Mouse (Mus musculus) forebrain, embryonic 15.5 days (tissue): ENCODE data around the gene Rcan2. TPM values are rescaled to one million over a fixed set of nuclear protein-coding genes. Genes with fewer than 3 reads are reported as not detected.

Source experiments
- ATAC-seq: fragments of 200-750 bp; cut with Nextera tagmentation; replicated peaks from 2 replicates; pipeline ENCODE4 v1.8.0; 2017; ENCODE audit warnings: mild to moderate bottlenecking, moderate TSS enrichment, moderate library complexity
- H3K27ac ChIP-seq: fragments of 300-500 bp; sonication (generic); replicated peaks from 2 replicates; pipeline ENCODE4 v1.5.1; 2015; ENCODE audit warnings: mild to moderate bottlenecking, inconsistent platforms
- H3K27me3 ChIP-seq: fragments of 300-500 bp; sonication (generic); 2 replicates; pipeline ENCODE4 v1.6.1; 2015; ENCODE audit warnings: inconsistent platforms
- H3K36me3 ChIP-seq: fragments of 300-500 bp; sonication (generic); 2 replicates; pipeline ENCODE4 v1.6.1; 2015; ENCODE audit warnings: mild to moderate bottlenecking, inconsistent platforms
- H3K4me1 ChIP-seq: fragments of 300-500 bp; sonication (generic); 2 replicates; pipeline ENCODE4 v1.6.1; 2015; ENCODE audit warnings: inconsistent platforms
- H3K4me2 ChIP-seq: fragments of 300-500 bp; sonication (generic); replicated peaks from 2 replicates; pipeline ENCODE4 v1.6.1; 2015; ENCODE audit warnings: mild to moderate bottlenecking, inconsistent platforms
- H3K4me3 ChIP-seq: fragments of 300-500 bp; sonication (generic); 2 replicates; pipeline ENCODE4 v1.5.1; 2015; ENCODE audit warnings: mild to moderate bottlenecking, inconsistent platforms
- H3K9ac ChIP-seq: fragments of 300-500 bp; sonication (generic); replicated peaks from 2 replicates; pipeline ENCODE4 v1.6.1; 2015; ENCODE audit warnings: mild to moderate bottlenecking, inconsistent platforms
- H3K9me3 ChIP-seq: fragments of 300-500 bp; sonication (generic); 2 replicates; pipeline ENCODE4 v1.6.1; 2016; ENCODE audit warnings: inconsistent platforms
- WGBS: fragments of 180-500 bp; shearing (Covaris S2); methylation state at CpG from one replicate; pipeline ENCODE4 v1.1.7; 2015; ENCODE audit warnings: mixed read lengths; 5-methylcytosine and 5-hydroxymethylcytosine counted together
- polyA plus RNA-seq: library from polyadenylated mRNA; unstranded; fragments of >200 nt; fragmentation: Nextera tagmentation; extraction: Ambion mirVana; gene quantifications from 2 replicates; pipeline ENCODE4 v1.2.1, GENCODE M21; 2015

The Rcan2 gene
- polyA plus RNA-seq, 1 experiment from 2014 or later, result 30.1 TPM

- 76% methylated on average over 5 of the region's 5 CpGs for WGBS
- H3K4me2 ChIP-seq, result no peak overlapping the region
- H3K9me3 ChIP-seq, result no peaks in the 10 kb centered on the region
- H3K27me3 ChIP-seq, result no peaks in the 10 kb centered on the region
- no peaks in the 10 kb centered on the region for H3K36me3 ChIP-seq
- H3K4me1 ChIP-seq, result peaks cover 28% of the 10 kb centered on the region
- H3K4me3 ChIP-seq, result no peak overlapping the region
- no peak for ATAC-seq
- no peak overlapping the region for H3K27ac ChIP-seq
- no peak overlapping the region for H3K9ac ChIP-seq
These were observed 228.5 kb downstream of the Rcan2 start for GRCm38 (mm10) chr17:44029616-44030015.

- Histone ChIP-seq H3K9ac (no peak overlapping the region), H3K4me1 (peaks cover 18% of the 10 kb centered on the region), H3K36me3 (no peaks in the 10 kb centered on the region), H3K4me3 (no peak overlapping the region), H3K4me2 (no peak overlapping the region), H3K9me3 (no peaks in the 10 kb centered on the region), H3K27me3 (no peaks in the 10 kb centered on the region), H3K27ac (no peak overlapping the region)
- WGBS, result 10% methylated on average over 3 of the region's 3 CpGs
- ATAC-seq, result no peak
These were observed 229.8 kb downstream of the Rcan2 start for GRCm38 (mm10) chr17:44030776-44031587.

GRCm38 (mm10) chr17:44035005-44035404 lies 233.9 kb downstream of the Rcan2 start:
- Histone ChIP-seq H3K27me3 (no peaks in the 10 kb centered on the region), H3K4me3 (no peak overlapping the region), H3K4me1 (peaks cover 8% of the 10 kb centered on the region), H3K9ac (no peak overlapping the region), H3K9me3 (no peaks in the 10 kb centered on the region), H3K27ac (no peak overlapping the region), H3K36me3 (no peaks in the 10 kb centered on the region), H3K4me2 (no peak overlapping the region)
- no peak for ATAC-seq
- WGBS, result 91% methylated on average over 1 of the region's 1 CpGs

- ATAC-seq, result peak; percentile 41; the same call in 1 of the 2 replicates
- H3K9ac ChIP-seq, result no peak overlapping the region
- H3K4me1 ChIP-seq, result no peaks in the 10 kb centered on the region
- no peaks in the 10 kb centered on the region for H3K27me3 ChIP-seq
- H3K9me3 ChIP-seq, result no peaks in the 10 kb centered on the region
- no peak overlapping the region for H3K4me3 ChIP-seq
- WGBS, result 61% methylated on average over 9 of the region's 9 CpGs
- H3K27ac ChIP-seq, result no peak overlapping the region
- H3K36me3 ChIP-seq, result no peaks in the 10 kb centered on the region
- H3K4me2 ChIP-seq, result no peak overlapping the region
These were observed 237.5 kb downstream of the Rcan2 start for GRCm38 (mm10) chr17:44038656-44039055.

- Histone ChIP-seq H3K27me3 (no peaks in the 10 kb centered on the region), H3K4me1 (no peaks in the 10 kb centered on the region), H3K9ac (no peak overlapping the region), H3K4me3 (no peak overlapping the region), H3K9me3 (no peaks in the 10 kb centered on the region), H3K36me3 (no peaks in the 10 kb centered on the region), H3K27ac (no peak overlapping the region), H3K4me2 (no peak overlapping the region)
- 93% methylated on average over 2 of the region's 2 CpGs for WGBS
- no peak for ATAC-seq
These were observed 239.3 kb downstream of the Rcan2 start for GRCm38 (mm10) chr17:44040449-44040848.

- Histone ChIP-seq H3K36me3 (no peaks in the 10 kb centered on the region), H3K27me3 (no peaks in the 10 kb centered on the region), H3K4me3 (no peak overlapping the region), H3K4me1 (no peaks in the 10 kb centered on the region), H3K27ac (no peak overlapping the region), H3K4me2 (no peak overlapping the region), H3K9ac (no peak overlapping the region), H3K9me3 (no peaks in the 10 kb centered on the region)
- no peak for ATAC-seq
- 75% methylated on average over 2 of the region's 2 CpGs for WGBS
These were observed 241.2 kb downstream of the Rcan2 start for GRCm38 (mm10) chr17:44042301-44042700.

- H3K4me1 ChIP-seq, result no peaks in the 10 kb centered on the region
- WGBS, result 88% methylated on average over 8 of the region's 8 CpGs
- no peak overlapping the region for H3K4me2 ChIP-seq
- H3K27me3 ChIP-seq, result no peaks in the 10 kb centered on the region
- no peaks in the 10 kb centered on the region for H3K9me3 ChIP-seq
- no peak for ATAC-seq
- no peaks in the 10 kb centered on the region for H3K36me3 ChIP-seq
- H3K4me3 ChIP-seq, result no peak overlapping the region
- H3K9ac ChIP-seq, result no peak overlapping the region
- no peak overlapping the region for H3K27ac ChIP-seq
These were observed 241.7 kb downstream of the Rcan2 start for GRCm38 (mm10) chr17:44042861-44043260.

- Histone ChIP-seq H3K27me3 (no peaks in the 10 kb centered on the region), H3K36me3 (no peaks in the 10 kb centered on the region), H3K27ac (no peak overlapping the region), H3K9me3 (no peaks in the 10 kb centered on the region), H3K4me2 (no peak overlapping the region), H3K9ac (no peak overlapping the region), H3K4me3 (no peak overlapping the region), H3K4me1 (no peaks in the 10 kb centered on the region)
- 85% methylated on average over 4 of the region's 4 CpGs for WGBS
- no peak for ATAC-seq
These were observed 252.3 kb downstream of the Rcan2 start for GRCm38 (mm10) chr17:44053427-44053826.

- Histone ChIP-seq H3K27ac (no peak overlapping the region), H3K9me3 (no peaks in the 10 kb centered on the region), H3K4me3 (no peak overlapping the region), H3K36me3 (no peaks in the 10 kb centered on the region), H3K9ac (no peak overlapping the region), H3K4me1 (no peaks in the 10 kb centered on the region), H3K27me3 (no peaks in the 10 kb centered on the region), H3K4me2 (no peak overlapping the region)
- 94% methylated on average over 1 of the region's 1 CpGs for WGBS
- ATAC-seq, result no peak
These were observed 256.0 kb downstream of the Rcan2 start for GRCm38 (mm10) chr17:44057123-44057522.

GRCm38 (mm10) chr17:44058145-44058544 lies 257.0 kb downstream of the Rcan2 start:
- Histone ChIP-seq H3K4me3 (no peak overlapping the region), H3K9me3 (no peaks in the 10 kb centered on the region), H3K27me3 (no peaks in the 10 kb centered on the region), H3K36me3 (no peaks in the 10 kb centered on the region), H3K9ac (no peak overlapping the region), H3K4me1 (no peaks in the 10 kb centered on the region), H3K27ac (no peak overlapping the region), H3K4me2 (no peak overlapping the region)
- no peak for ATAC-seq

GRCm38 (mm10) chr17:44060781-44061180 lies 259.6 kb downstream of the Rcan2 start:
- 94% methylated on average over 1 of the region's 1 CpGs for WGBS
- ATAC-seq, result no peak
- H3K27ac ChIP-seq, result no peak overlapping the region
- no peaks in the 10 kb centered on the region for H3K9me3 ChIP-seq
- no peaks in the 10 kb centered on the region for H3K27me3 ChIP-seq
- H3K9ac ChIP-seq, result no peak overlapping the region
- H3K4me2 ChIP-seq, result no peak overlapping the region
- no peak overlapping the region for H3K4me3 ChIP-seq
- H3K36me3 ChIP-seq, result no peaks in the 10 kb centered on the region
- no peaks in the 10 kb centered on the region for H3K4me1 ChIP-seq

- WGBS, result 83% methylated on average over 5 of the region's 5 CpGs
- H3K4me2 ChIP-seq, result no peak overlapping the region
- no peaks in the 10 kb centered on the region for H3K9me3 ChIP-seq
- H3K27me3 ChIP-seq, result no peaks in the 10 kb centered on the region
- H3K9ac ChIP-seq, result no peak overlapping the region
- H3K4me1 ChIP-seq, result no peaks in the 10 kb centered on the region
- no peaks in the 10 kb centered on the region for H3K36me3 ChIP-seq
- H3K4me3 ChIP-seq, result no peak overlapping the region
- no peak overlapping the region for H3K27ac ChIP-seq
- ATAC-seq, result no peak
These were observed 260.2 kb downstream of the Rcan2 start for GRCm38 (mm10) chr17:44061289-44061890.

GRCm38 (mm10) chr17:44068876-44069275 lies 267.7 kb downstream of the Rcan2 start:
- 77% methylated on average over 6 of the region's 6 CpGs for WGBS
- no peak for ATAC-seq
- Histone ChIP-seq H3K36me3 (no peaks in the 10 kb centered on the region), H3K4me3 (no peak overlapping the region), H3K27ac (no peak overlapping the region), H3K4me1 (no peaks in the 10 kb centered on the region), H3K27me3 (no peaks in the 10 kb centered on the region), H3K9me3 (no peaks in the 10 kb centered on the region), H3K9ac (no peak overlapping the region), H3K4me2 (no peak overlapping the region)
